In genomic region chr9:64021319-64021850, GRCm38 (mm10) we compare ENCODE assay signal across 8 mouse cellular contexts. TPM values are rescaled to one million over a fixed set of nuclear protein-coding genes. Genes with fewer than 3 reads are reported as not detected.
DNase-seq lines count a peak whose midpoint lies in the region; ATAC-seq and TF ChIP-seq lines count a peak whose summit lies in the region.

No protein-coding gene starts in this region.

- peak overlapping the region; percentile 97 for H3K4me2 ChIP-seq in liver, embryonic 11.5 days
- H3K4me2 ChIP-seq in stomach, postnatal 0 days (replicated peaks; ENCODE audit: low read depth), result peak overlapping the region; percentile 97

- intact Hi-C loops in gastrocnemius, postnatal 14 days (cut with DNase I; ENCODE audit: low total_unique reads), result loop anchor here (5.0 kb wide), 1 partner anchor 64 kb away; no protein-coding TSS in a partner anchor

- H3K9ac ChIP-seq in liver, embryonic 11.5 days (ENCODE audit: low read depth, low read length), result peak overlapping the region; percentile 78
- H3K9ac ChIP-seq in stomach, postnatal 0 days (ENCODE audit: low read length), result peak overlapping the region; percentile 96

- H3K4me3 ChIP-seq in liver, embryonic 11.5 days (ENCODE audit: low read depth, low read length), result peak overlapping the region; percentile 71
- peak overlapping the region; percentile 81 for H3K4me3 ChIP-seq in stomach, postnatal 0 days (ENCODE audit: low read depth, low read length)

- H3K9me3 ChIP-seq in liver, embryonic 11.5 days (ENCODE audit: control insufficient read depth, low read length), result no peaks in the 10 kb centered on the region
- H3K9me3 ChIP-seq in stomach, postnatal 0 days (ENCODE audit: control insufficient read depth, low read length), result no peaks in the 10 kb centered on the region

- peak overlapping the region; percentile 96 for H3K27ac ChIP-seq in liver, embryonic 11.5 days (ENCODE audit: low read depth, low read length)
- peak overlapping the region; percentile 97 for H3K27ac ChIP-seq in stomach, postnatal 0 days (replicated peaks)

- H3K36me3 ChIP-seq in liver, embryonic 11.5 days (ENCODE audit: control insufficient read depth, insufficient read depth, low read length), result no peaks in the 10 kb centered on the region; the same call in 1 of the 2 replicates
- H3K36me3 ChIP-seq in stomach, postnatal 0 days (ENCODE audit: control insufficient read depth, insufficient read depth, low read length), result no peaks in the 10 kb centered on the region

- peaks cover 23% of the 10 kb centered on the region for H3K27me3 ChIP-seq in liver, embryonic 11.5 days (replicated peaks; ENCODE audit: control insufficient read depth, insufficient read depth, low read length)
- no peaks in the 10 kb centered on the region for H3K27me3 ChIP-seq in stomach, postnatal 0 days (ENCODE audit: control insufficient read depth, insufficient read depth, low read length)

- no peak for ATAC-seq in liver, embryonic 11.5 days (replicated peaks; ENCODE audit: low FRiP score)
- ATAC-seq in stomach, postnatal 0 days (ENCODE audit: low FRiP score, low TSS enrichment), result no peak

- TF ChIP-seq CTCF in stomach, postnatal 0 days (IDR thresholded peaks at IDR 0.05; ENCODE audit: low read depth), result no peak

- no peak for TF ChIP-seq EP300 in stomach, postnatal 0 days (optimal IDR thresholded peaks at IDR 0.05)

- peak; percentile 14 for DNase-seq in gastrocnemius, adult 18-20 months (ENCODE audit: low spot score)
- no peak for DNase-seq in gastrocnemius, postnatal 14 days
- peak; percentile 7 to 21 for DNase-seq in thymus, postnatal 10 days (ENCODE audit: low spot score in 2 of 2)
- no peak for DNase-seq in thymus, postnatal 36 days
- no peak for DNase-seq in liver, embryonic 11.5 days (ENCODE audit: low spot score)
- no peak for DNase-seq in stomach, postnatal 0 days (ENCODE audit: low spot score)
- no peak for DNase-seq in urinary bladder, postnatal 4 days (ENCODE audit: low spot score in 2 of 2)
- DNase-seq in T-cell, adult 2 months (ENCODE audit: low spot score), result no peak

- under 1% methylated on average over 26 of the region's 32 CpGs for WGBS in liver, embryonic 11.5 days
- WGBS in stomach, postnatal 0 days, result 0% methylated on average over 24 of the region's 32 CpGs

- peaks cover 65% of the 10 kb centered on the region for H3K4me1 ChIP-seq in liver, embryonic 11.5 days (replicated peaks; ENCODE audit: control insufficient read depth, insufficient read depth, low read length)
- no peaks in the 10 kb centered on the region; the same call in none of the 2 replicates for H3K4me1 ChIP-seq in stomach, postnatal 0 days (replicated peaks; ENCODE audit: control insufficient read depth, insufficient read depth)

RNA-seq across cellular contexts. Expression of gene Smad6, which starts 0.5 kb away (rescaled TPM):
- 1 to 10 TPM; 5.1 TPM for total RNA-seq in gastrocnemius, adult 18-20 months (2021)
- total RNA-seq in gastrocnemius, postnatal 14 days (2021), result 1 to 10 TPM; 1.9 to 2.9 TPM
- 10.1 and 11.1 TPM in 2 replicates for polyA plus RNA-seq in liver, embryonic 11.5 days (2014; fragmentation: Nextera tagmentation; extraction: Ambion mirVana)
- 6.0 and 7.3 TPM in 2 replicates for polyA plus RNA-seq in stomach, postnatal 0 days (2015; fragmentation: Nextera tagmentation; extraction: Ambion mirVana)

Comparison
In these comparisons a context has a peak if more than half of its experiments do, and no peak if none do; other contexts are left out.
1. DNase-seq: peak in gastrocnemius, adult 18-20 months (single experiment) and thymus, postnatal 10 days (2 of 2); none in gastrocnemius, postnatal 14 days (single experiment), thymus, postnatal 36 days (0 of 2), liver, embryonic 11.5 days (single experiment), stomach, postnatal 0 days (single experiment), urinary bladder, postnatal 4 days (0 of 2) and T-cell, adult 2 months (single experiment).